Mouse (Mus musculus): ENCODE measurements at regions not wholly inside any gene's neighbourhood (a gene's known extent, or its start where the extent isn't known, plus 50 kb on each side); places are given as distances from the start of the nearest gene placed in this dataset.

GRCm38 (mm10) chr4:54027565-54028237, 201.9 kb downstream of the Tmem38b start:
- in situ Hi-C loops (cut with MboI, MseI), result no loop called here

GRCm38 (mm10) chr4:54045258-54046029, 219.6 kb downstream of the Tmem38b start:
- in situ Hi-C loops (cut with MboI, MseI), result no loop called here

DNA sequence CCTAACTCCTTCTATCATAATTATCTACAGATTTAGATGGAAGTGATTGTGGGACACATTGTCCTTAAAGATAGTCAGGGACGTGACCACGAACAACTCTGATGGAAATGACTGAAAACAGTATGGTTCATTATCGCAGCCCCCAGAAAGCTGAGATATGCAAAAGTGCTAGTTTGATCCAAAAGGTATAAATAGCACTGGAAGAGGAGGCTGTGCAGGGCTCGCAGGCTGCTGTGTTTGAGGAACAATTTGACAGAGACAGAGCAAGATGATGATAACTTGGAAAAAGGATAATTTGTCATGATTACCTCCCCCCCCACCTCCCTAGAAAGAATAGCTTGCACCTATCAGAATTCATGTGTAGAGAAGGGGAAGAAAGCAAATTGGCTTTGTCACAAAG, 238.5 kb downstream of the Tmem38b start:
- in situ Hi-C loops (cut with MboI, MseI), result no loop called here

- in situ Hi-C loops (cut with MboI, MseI), result no loop called here
These were observed 246.1 kb downstream of the Tmem38b start for GRCm38 (mm10) chr4:54071951-54072350.

DNA sequence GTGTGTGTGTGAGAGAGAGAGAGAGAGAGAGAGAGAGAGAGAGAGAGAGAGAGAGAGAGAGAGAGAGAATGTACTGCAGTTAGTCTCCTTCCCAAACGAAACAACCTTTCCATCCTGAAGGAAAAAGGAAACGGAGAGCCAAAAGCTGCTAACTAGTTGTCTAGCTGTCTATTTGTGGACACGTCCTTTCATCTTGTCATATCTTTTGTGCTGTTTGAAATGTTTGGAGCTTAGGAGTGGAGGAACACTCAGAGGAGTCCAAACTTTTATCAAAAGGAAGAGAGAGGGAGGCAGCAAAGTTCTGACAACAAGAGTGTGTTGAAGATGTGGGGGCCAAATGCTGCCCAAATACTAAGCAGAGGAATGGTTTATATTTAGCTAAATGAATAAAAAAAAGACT, 246.6 kb downstream of the Tmem38b start:
- in situ Hi-C loops (cut with MboI, MseI), result no loop called here

- in situ Hi-C loops (cut with MboI, MseI), result no loop called here
These were observed 247.1 kb downstream of the Tmem38b start for GRCm38 (mm10) chr4:54072932-54073331.

DNA sequence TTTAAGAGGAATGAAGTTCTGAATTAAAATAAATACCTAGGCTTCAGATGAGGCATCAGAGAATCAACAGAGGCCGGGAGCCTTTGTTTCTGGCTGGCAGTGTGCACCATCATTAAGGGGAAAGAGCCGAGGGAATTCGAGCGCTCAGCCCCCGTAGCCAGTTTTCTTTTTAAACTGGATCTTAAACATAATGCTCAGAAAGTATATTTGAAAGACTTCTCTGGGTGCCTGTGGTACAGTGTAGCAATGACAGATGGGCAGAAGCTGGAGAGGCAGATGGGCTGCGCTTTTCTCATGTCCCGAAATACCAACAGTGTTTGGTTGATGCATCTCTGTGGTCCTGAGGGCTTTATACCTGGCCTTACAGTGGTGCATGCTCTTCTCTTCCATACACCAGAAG, 247.6 kb downstream of the Tmem38b start:
- in situ Hi-C loops (cut with MboI, MseI), result no loop called here

DNA sequence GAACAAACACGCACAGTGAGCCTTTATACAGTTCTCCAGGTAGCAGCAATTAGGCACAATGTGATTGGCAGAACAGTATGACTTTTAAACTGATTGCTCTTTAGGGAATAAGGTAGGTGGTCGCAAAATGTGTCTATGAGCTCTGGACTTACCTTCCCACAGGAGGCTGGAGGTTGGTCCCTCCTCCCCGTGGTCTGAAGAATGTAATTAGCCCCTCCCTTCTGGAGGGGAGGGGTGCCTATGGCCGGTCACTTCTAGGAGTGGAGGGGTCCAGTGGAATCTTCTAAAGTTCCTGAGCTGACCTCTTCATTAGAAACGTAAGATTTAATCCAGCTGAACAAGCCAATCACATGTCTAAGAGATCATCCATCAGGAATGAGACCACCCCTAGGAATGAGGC, 248.4 kb downstream of the Tmem38b start:
- in situ Hi-C loops (cut with MboI, MseI), result no loop called here

DNA sequence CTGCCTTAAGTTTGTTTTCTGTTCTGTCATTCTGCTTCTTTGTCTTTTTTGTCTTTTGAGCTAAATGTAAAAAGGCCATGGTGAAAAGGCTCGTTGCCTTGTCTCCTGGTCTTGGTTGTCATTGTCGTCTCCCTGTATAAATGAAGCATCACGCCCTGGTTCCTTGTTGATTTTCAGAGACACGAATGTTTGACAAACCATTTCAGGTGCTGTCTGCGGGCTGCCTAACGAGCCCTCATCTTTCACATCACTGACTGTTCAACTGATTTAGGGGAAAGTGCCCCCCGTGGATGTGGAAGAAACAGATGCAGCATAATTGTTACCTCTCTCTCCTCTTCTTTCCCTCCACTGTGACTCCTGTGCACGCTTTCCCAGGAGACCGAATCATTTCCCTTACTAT, 254.7 kb downstream of the Tmem38b start:
- in situ Hi-C loops (cut with MboI, MseI), result no loop called here

- in situ Hi-C loops (cut with MboI, MseI), result no loop called here
These were observed 255.6 kb downstream of the Tmem38b start for GRCm38 (mm10) chr4:54081411-54081810.

GRCm38 (mm10) chr4:54084747-54085146, 258.9 kb downstream of the Tmem38b start:
- in situ Hi-C loops (cut with MboI, MseI), result no loop called here

GRCm38 (mm10) chr4:54094285-54094997, 268.6 kb downstream of the Tmem38b start:
- in situ Hi-C loops (cut with MboI, MseI), result no loop called here

GRCm38 (mm10) chr4:54095200-54095930, 269.5 kb downstream of the Tmem38b start:
- in situ Hi-C loops (cut with MboI, MseI), result no loop called here

GRCm38 (mm10) chr4:54097543-54097942, 271.7 kb downstream of the Tmem38b start:
- in situ Hi-C loops (cut with MboI, MseI), result no loop called here

- in situ Hi-C loops (cut with MboI, MseI), result no loop called here
These were observed 274.4 kb downstream of the Tmem38b start for GRCm38 (mm10) chr4:54100282-54100681.

- in situ Hi-C loops (cut with MboI, MseI), result no loop called here
These were observed 281.1 kb downstream of the Tmem38b start for GRCm38 (mm10) chr4:54106976-54107375.

DNA sequence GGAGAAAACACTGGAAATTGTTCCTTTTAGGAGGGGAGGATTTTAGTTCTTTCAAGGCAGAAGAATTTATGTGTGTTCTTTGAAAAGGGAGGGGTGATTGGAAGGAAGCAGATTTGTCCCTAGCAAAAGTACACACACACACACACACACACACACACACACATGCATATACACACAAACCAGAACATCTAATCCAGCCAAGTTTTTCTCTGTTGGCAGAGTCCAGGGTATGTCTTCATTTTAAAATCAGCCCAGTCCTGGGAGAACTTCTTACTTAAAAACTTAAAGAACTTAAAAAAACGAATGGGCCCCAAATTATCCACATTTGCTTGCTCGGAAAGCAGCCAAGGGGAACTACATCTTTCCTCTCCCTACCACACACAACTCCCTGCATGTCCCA, 290.5 kb downstream of the Tmem38b start:
- in situ Hi-C loops (cut with MboI, MseI), result no loop called here

GRCm38 (mm10) chr4:54118179-54118846, 292.5 kb downstream of the Tmem38b start:
- in situ Hi-C loops (cut with MboI, MseI), result no loop called here

GRCm38 (mm10) chr4:54128717-54129698, 303.2 kb downstream of the Tmem38b start:
- in situ Hi-C loops (cut with MboI, MseI), result no loop called here

GRCm38 (mm10) chr4:54156146-54156545, 330.3 kb downstream of the Tmem38b start:
- in situ Hi-C loops (cut with MboI, MseI), result no loop called here
